Mouse (Mus musculus) cerebellum, adult 9-11 months (tissue): ENCODE results near the gene Gnpat.

Experiments
- DNase-seq: peaks from one replicate; pipeline ENCODE4 v3.0.0; 2022

Gnpat gene

GRCm38 (mm10) chr8:124845131-124845530 lies 17.7 kb upstream of the Gnpat start:
- no peak for DNase-seq

- no peak for DNase-seq
Measured at GRCm38 (mm10) chr8:124845573-124845972, 17.3 kb upstream of the Gnpat start.

- DNase-seq: no peak
Measured at GRCm38 (mm10) chr8:124853511-124853910, 9.3 kb upstream of the Gnpat start.

- DNase-seq: no peak
Measured at GRCm38 (mm10) chr8:124859466-124859865, 3.4 kb upstream of the Gnpat start.

GRCm38 (mm10) chr8:124860188-124860587 lies 2.6 kb upstream of the Gnpat start:
- peak; percentile 49 for DNase-seq

- DNase-seq: no peak
Measured at GRCm38 (mm10) chr8:124863163-124863677, 387 bp downstream of the Gnpat start.

- DNase-seq: no peak
Measured at GRCm38 (mm10) chr8:124863729-124864128, 896 bp downstream of the Gnpat start.

- no peak for DNase-seq
Measured at GRCm38 (mm10) chr8:124866669-124867068, 3.8 kb downstream of the Gnpat start.

GRCm38 (mm10) chr8:124867126-124867525 lies 4.3 kb downstream of the Gnpat start:
- DNase-seq: no peak

- no peak for DNase-seq
Measured at GRCm38 (mm10) chr8:124869708-124870107, 6.9 kb downstream of the Gnpat start.

- no peak for DNase-seq
Measured at GRCm38 (mm10) chr8:124871474-124871873, 8.6 kb downstream of the Gnpat start.

GRCm38 (mm10) chr8:124872081-124872480 lies 9.2 kb downstream of the Gnpat start:
- no peak for DNase-seq

- no peak for DNase-seq
Measured at GRCm38 (mm10) chr8:124872690-124873089, 9.9 kb downstream of the Gnpat start.

- DNase-seq: no peak
Measured at GRCm38 (mm10) chr8:124878141-124878540, 15.3 kb downstream of the Gnpat start.

GRCm38 (mm10) chr8:124878946-124879526 lies 16.2 kb downstream of the Gnpat start:
- DNase-seq: no peak

- DNase-seq: no peak
Measured at GRCm38 (mm10) chr8:124888385-124888784, 25.6 kb downstream of the Gnpat start.

- no peak for DNase-seq
Measured at GRCm38 (mm10) chr8:124892596-124892995, 29.8 kb downstream of the Gnpat start.

- DNase-seq: peak; percentile 42
Measured at GRCm38 (mm10) chr8:124896010-124896631, 33.3 kb downstream of the Gnpat start.

- DNase-seq: peak; percentile 85
Measured at GRCm38 (mm10) chr8:124896632-124897385, 34.0 kb downstream of the Gnpat start.

- peak; percentile 97 for DNase-seq
Measured at GRCm38 (mm10) chr8:124897386-124898250, 34.8 kb downstream of the Gnpat start, which contains the start of the genes Exoc8 and Sprtn. Gene Exoc8 (minus strand): TSS chr8:124897705. Gene Sprtn (plus strand): TSS chr8:124897886.

GRCm38 (mm10) chr8:124898251-124898905 lies 35.5 kb downstream of the Gnpat start:
- no peak for DNase-seq

- DNase-seq: no peak
Measured at GRCm38 (mm10) chr8:124903198-124903597, 40.4 kb downstream of the Gnpat start.
